Mouse (Mus musculus): ENCODE measurements at regions not wholly inside any gene's neighbourhood (a gene's known extent, or its start where the extent isn't known, plus 50 kb on each side); places are given as distances from the start of the nearest gene placed in this dataset.

DNA sequence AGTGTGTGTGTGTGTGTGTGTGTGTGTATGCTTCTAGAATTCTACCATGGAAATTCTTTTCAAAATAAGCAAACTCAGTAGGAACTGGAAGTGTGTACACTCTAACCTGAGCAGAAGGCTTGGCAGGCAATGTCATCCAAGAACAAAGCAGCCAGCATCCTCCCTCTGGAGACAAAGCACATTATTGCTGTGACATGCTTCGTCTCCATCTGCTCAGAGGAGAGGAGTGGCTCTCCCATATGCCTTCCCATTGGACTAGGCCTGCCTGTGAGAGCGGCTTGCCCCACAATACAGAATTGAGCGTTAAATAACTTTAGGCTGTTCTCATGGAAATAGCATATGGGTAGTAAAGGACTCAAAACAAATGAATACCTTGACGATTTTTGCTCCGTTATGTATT, 333.5 kb downstream of the Cmpk2 start:
- TF ChIP-seq CTCF (IDR thresholded peaks at IDR 0.05; ENCODE audit: extremely low read depth, insufficient read length, insufficient replicate concordance, low read depth, low read length) = no peak
- no peak for TF ChIP-seq POLR2A (IDR thresholded peaks at IDR 0.05; ENCODE audit: low read depth, low read length)

All from small intestine, adult 2 months (tissue).